Mouse (Mus musculus): Measurements from ENCODE around the gene Ccl12.

DNA sequence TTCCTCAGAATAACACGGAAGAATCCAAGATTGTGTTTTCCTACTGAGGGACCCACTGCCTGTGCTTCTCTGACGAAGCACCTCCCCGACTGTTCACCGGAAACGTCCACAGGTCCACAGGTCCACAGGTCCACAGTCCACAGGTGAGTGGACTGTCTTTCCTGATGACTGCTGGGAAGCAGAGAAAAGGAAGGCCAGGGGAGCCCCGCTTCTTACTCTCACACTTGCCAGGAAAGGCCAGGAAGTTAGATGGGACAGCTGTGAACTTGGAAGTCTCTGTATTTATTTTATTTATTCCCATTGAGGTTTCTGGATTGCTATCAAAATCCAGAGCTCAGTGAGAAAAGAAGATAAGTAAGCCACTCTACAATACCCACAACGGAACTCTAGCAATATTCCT lies 47.8 kb upstream of the Ccl12 start:
- TF ChIP-seq CTCF (IDR thresholded peaks at IDR 0.05; ENCODE audit: control insufficient read depth, insufficient read depth, low read length) (no peak), POLR2A (IDR thresholded peaks at IDR 0.05; ENCODE audit: borderline replicate concordance, control insufficient read depth, low read depth, low read length) (no peak)
